Mouse (Mus musculus): ENCODE data around the gene Hist2h3b. TPM values are rescaled to one million over a fixed set of nuclear protein-coding genes. Genes with fewer than 3 reads are reported as not detected.

Hist2h3b gene
- total RNA-seq (2015; ENCODE audit: low replicate concordance) (2,922 and 3,470 TPM in 2 replicates), total RNA-seq (2017; ENCODE audit: low replicate concordance) (1,426 and 2,043 TPM in 2 replicates)

- ATAC-seq (replicated peaks; ENCODE audit: low FRiP score, poor library complexity, severe bottlenecking), result peak; percentile 58
These were observed at the start of gene Hist2h3b for GRCm38 (mm10) chr3:96268051-96268775. Hist2h3b (plus strand) TSS chr3:96268654.

DNA sequence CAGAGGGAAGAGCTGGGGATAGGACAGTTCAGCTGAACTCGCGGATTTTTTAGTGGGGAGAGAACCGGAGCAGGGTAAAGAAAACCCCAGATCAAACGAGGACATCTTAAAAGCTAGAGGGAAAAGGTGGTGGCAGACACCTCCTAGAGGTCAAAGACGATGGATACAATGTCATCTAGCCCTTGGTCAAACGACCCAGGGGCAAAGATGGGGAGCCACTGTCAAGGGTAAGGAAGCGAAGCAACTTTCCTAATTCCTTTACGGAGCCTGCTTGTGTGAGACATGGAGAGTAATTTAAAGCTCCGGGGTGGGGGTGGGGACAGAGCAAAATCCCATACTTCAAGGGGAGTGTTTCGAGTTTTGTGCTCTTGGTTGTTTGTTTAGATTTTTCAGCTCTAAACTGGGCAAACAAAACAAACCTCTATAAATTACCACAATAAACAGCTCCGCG lies 49.2 kb upstream of the Hist2h3b start:
- ATAC-seq (replicated peaks; ENCODE audit: low FRiP score, poor library complexity, severe bottlenecking), result peak; percentile 10

DNA sequence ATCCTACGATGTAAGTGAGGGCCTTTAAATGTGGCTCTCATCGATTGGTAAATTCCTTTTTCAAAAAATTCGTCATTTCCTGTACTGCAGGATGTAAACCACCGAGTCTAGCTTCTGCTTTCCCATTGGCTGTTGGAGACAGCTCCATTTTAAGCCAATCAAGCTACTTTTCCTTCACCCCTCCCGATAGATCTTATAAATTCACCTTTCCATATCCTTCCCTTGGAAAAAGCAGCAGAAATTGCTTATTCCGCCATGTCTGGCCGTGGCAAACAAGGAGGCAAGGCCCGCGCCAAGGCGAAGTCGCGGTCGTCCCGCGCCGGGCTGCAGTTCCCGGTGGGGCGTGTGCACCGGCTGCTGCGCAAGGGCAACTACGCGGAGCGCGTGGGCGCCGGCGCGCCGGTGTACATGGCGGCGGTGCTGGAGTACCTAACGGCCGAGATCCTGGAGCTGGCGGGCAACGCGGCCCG lies 48.8 kb upstream of the Hist2h3b start, which contains the start of the genes Bola1 and Hist2h2ab:
Bola1 (minus strand) TSS at position 49 of the 470 bp plus-strand sequence.
Hist2h2ab (plus strand) TSS at position 205 of the 470 bp plus-strand sequence.
- peak; percentile 62 for ATAC-seq (replicated peaks; ENCODE audit: low FRiP score, poor library complexity, severe bottlenecking)

- peak; percentile 19; the same call in 1 of the 2 replicates for ATAC-seq (replicated peaks; ENCODE audit: low FRiP score, poor library complexity, severe bottlenecking)
These were observed 48.2 kb upstream of the Hist2h3b start for GRCm38 (mm10) chr3:96220131-96220764.

DNA sequence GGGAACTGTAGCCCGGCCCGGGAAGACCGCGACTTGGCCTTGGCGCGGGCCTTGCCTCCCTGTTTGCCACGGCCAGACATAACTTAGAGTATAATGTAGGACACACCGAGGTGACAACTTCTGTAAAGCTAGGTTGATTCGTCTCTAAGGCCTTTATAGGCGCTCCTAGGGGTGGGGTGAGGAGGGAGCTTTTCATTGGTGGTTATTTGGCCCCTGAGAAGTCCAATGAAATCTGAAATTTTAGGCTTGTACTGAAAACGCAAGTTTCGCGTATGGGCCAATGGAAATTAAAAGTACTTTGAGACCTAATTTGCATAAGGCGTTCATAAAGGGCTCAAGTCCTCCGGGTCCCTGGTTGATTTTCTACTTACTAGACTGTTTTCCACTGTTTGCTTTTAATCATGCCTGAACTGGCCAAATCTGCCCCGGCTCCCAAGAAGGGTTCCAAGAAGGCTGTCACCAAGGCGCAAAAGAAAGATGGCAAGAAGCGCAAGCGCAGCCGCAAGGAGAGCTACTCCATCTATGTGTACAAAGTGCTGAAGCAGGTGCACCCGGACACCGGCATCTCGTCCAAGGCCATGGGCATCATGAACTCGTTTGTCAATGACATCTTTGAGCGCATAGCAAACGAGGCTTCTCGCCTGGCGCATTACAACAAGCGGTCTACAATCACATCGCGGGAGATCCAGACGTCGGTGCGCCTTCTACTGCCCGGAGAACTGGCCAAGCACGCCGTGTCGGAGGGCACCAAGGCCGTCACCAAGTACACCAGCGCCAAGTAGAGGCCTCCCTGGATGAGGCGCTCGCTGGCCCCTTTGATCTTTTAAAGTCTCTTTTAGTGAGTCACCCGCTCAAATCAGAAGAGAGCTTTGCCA lies 47.5 kb upstream of the Hist2h3b start, which contains the start of the genes Hist2h2ac and Hist2h2be:
Hist2h2ac (minus strand) TSS at position 116 of the 875 bp plus-strand sequence.
Hist2h2be (plus strand) TSS at position 355 of the 875 bp plus-strand sequence.
- peak; percentile 79 for ATAC-seq (replicated peaks; ENCODE audit: low FRiP score, poor library complexity, severe bottlenecking)

DNA sequence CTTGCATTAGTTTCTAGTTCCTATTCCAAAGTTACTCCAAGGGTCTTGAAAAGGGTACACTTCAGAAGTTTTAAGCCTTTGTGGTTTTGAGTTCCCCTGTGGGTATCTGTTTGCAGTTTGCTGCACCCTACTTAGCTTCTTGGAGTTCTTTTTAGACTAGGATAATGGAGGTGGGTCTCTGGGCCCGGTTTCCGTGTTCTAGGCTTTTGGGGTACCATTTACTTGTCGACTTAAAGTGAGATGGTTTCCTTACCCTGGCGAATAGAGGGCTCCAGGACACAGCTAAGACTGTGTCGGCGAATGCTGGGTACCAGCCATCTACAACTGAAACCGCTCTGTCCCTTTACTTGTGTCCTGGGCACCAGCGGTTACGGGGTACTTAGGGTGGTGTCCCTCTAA lies 46.8 kb upstream of the Hist2h3b start:
- peak; percentile 17; the same call in 1 of the 2 replicates for ATAC-seq (replicated peaks; ENCODE audit: low FRiP score, poor library complexity, severe bottlenecking)

DNA sequence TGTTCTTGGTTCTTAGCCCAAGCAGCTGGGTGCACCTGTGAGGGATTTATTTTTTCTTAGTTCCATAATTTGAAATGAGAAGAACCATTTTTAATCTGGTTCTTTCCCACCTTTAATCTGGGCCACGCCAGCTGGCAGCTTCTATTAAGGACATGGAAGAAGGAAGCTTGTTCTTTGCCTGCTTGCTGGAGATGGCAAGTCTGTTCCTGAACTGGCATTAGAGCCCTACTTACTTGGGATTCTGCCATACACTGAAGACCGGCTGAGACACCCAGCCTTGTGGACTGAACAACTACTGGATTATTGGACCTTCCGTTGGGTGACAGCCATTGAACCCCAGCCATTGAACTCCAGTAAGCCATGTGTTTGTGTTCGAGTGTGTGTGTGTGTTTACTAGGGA lies 45.7 kb upstream of the Hist2h3b start:
- no peak for ATAC-seq (replicated peaks; ENCODE audit: low FRiP score, poor library complexity, severe bottlenecking)

DNA sequence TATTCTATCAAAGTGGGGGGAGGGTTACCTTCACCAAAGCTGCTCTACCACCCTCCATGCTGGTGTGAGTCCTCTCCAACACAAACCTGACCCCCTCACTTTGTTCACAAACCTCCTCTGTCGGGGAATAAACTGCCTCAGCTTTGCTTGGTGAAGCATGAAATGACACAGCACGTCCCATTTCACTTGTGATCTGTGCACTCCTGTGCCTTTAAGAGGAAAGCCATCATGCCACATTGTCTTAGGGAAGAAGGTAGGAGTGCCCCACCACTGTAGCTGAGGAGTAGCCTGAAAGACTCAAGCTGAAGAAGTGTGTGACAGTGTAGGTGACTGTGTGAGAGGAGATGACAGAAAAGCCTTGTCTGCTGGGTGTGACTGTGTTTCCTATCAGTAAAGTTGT lies 43.0 kb upstream of the Hist2h3b start:
- ATAC-seq (replicated peaks; ENCODE audit: low FRiP score, poor library complexity, severe bottlenecking), result no peak

- no peak for ATAC-seq (replicated peaks; ENCODE audit: low FRiP score, poor library complexity, severe bottlenecking)
These were observed 41.5 kb upstream of the Hist2h3b start for GRCm38 (mm10) chr3:96226695-96227648.

DNA sequence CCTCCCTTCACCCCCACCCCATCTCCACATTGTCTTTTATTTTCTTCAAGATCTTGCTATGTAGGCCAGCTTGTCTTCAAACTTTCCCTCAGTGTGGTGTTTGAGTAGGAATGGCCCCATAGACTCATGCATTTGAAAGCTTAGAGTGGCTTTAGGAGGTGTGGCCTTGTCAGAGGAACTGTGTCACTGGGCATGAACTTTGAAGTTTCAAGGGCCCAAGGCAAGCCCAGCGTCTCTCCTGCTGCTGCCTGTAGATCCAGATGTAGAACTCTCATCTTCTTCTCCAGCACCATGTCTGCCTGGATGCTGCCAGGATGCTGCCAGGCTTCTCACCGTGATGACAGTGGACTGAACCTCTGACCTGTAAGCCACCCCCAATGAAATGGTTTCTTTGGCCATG lies 39.6 kb upstream of the Hist2h3b start:
- ATAC-seq (replicated peaks; ENCODE audit: low FRiP score, poor library complexity, severe bottlenecking), result no peak

DNA sequence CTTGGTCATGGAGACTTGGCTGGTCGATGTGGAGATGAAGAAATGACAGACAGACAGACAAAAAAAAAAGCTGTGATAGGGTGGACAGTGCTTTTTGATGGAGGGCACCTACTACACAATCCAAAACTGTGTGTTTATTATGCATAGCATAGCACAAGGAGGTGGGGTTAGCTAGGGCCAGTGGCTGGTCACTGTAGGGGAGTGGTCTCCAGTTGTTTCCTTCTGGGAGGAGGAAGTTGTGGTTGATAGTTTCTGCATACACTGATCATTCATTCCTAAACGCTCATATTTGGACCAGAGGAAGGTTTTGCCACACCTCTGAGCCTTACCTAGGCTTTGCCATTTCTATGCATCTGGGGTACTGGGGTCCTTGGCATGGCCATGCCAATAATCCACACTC lies 38.0 kb upstream of the Hist2h3b start:
- no peak for ATAC-seq (replicated peaks; ENCODE audit: low FRiP score, poor library complexity, severe bottlenecking)

DNA sequence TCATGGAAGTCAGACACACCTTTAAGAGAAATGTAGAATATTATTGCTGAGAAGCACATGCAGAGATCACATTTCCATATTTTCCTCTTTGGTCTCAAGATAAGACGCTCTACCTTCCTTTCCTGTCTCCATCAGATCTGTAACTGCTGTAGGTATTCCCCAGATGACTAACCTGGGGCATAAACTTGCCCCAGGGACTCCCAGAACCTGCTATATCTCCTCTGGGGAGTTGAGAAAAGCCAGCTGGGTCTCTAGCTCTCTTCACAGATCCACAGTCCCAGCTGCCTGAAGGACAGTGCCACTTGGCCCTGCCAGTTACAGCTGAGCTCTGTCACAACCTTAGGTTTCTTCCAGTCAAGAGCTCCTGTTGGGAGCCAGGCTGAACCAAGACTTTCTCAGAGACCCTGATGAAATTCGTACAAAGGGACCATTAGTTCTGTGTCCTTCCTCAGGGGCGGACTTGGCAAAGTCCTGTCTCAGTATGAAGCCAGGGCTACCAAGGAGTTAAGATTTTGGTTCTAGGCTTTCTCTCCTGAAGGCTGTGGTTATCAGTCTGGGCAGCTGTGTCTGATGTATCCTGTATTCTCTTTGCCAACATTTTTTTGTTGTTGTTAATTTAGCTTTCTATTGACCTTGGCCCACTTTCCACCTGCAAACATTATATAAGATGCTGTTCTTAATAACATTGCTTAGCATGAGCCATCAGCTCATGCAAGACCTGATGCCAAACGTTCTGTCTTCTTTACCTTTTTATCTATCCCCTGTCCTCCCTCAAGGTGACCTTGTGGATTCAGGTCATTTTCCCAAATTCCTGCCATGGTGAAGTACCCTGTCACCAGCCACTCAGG lies 37.3 kb upstream of the Hist2h3b start:
- ATAC-seq (replicated peaks; ENCODE audit: low FRiP score, poor library complexity, severe bottlenecking), result no peak

- ATAC-seq (replicated peaks; ENCODE audit: low FRiP score, poor library complexity, severe bottlenecking), result no peak
These were observed 36.7 kb upstream of the Hist2h3b start for GRCm38 (mm10) chr3:96231758-96232120.

DNA sequence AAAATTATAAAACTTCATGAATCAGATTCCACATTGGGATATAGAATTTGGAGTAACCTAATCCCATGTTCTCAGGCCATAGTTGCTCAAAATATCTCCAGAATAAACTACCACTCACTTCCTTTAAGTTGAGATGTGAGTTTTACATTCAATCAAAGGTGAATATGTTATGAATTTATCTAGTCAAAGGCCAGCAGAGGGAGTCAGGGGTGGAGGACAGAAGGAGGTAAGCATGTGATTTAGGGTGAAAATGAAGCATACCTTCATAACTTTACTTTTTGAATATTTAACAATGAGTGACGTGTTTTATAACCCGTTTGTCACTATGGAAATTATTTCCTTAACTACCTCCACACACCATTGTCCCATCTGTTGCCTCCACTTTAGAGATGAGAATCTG lies 33.5 kb upstream of the Hist2h3b start:
- ATAC-seq (replicated peaks; ENCODE audit: low FRiP score, poor library complexity, severe bottlenecking), result no peak

- ATAC-seq (replicated peaks; ENCODE audit: low FRiP score, poor library complexity, severe bottlenecking), result no peak
These were observed 32.6 kb upstream of the Hist2h3b start for GRCm38 (mm10) chr3:96235836-96236235.

DNA sequence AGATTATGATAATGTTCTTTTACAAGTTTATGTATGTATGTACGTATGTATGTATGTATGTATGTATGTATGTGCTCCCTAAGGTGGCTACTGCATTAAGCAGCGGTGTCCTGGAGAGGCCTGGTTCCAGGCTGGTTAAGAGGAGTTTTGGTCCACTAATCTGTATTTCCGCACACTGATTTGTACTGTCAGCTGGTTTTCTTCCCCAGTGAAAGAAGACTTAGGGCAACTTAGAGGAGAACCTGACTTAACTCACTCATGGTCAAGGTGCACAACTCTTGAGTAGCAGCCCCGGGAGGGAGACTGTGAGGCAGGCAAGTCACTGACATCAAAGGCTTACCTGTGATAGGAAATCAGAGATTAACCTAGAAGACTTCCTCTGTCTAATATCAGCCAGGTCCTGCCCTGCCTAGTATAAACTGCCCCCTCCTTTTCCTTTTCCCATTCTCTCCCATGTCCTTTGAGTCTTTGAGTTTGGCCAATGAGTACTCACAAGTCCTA lies 31.6 kb upstream of the Hist2h3b start:
- no peak for ATAC-seq (replicated peaks; ENCODE audit: low FRiP score, poor library complexity, severe bottlenecking)

DNA sequence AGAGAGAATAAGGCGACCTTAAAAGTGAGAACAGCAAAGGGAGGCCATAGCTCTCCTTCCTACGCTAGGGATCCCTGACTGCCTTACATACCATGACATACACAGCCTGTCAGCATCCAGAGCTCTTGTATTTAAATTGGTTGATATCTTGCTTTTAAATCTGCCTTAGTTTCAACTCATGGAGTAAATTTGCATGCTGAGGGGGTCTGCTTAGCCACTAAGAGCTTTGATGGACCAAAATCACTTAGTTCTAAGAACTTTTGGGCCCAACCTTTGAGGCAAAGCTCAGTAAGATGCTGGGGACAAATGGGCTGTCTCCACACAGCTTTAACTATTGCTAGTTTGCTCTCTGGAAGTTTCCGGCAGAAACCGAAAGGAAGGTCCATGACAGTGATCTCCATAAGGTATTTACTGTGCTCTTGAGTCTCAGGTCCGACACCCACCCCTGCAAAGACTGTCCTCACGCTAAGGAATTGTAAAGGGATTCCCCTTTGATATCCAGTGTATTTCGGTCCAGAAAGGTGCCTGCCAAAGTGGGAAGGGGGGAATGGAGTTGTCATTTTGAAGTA lies 31.0 kb upstream of the Hist2h3b start:
- no peak for ATAC-seq (replicated peaks; ENCODE audit: low FRiP score, poor library complexity, severe bottlenecking)
